Mouse (Mus musculus): ENCODE data around the gene Crtc2. TPM values are rescaled to one million over a fixed set of nuclear protein-coding genes. Genes with fewer than 3 reads are reported as not detected.
A peak's percentile ranks its signal among the peaks of the same experiment; 100 is the strongest.

The Crtc2 gene
- polyA plus RNA-seq (2012), result 2.9 and 3.3 TPM in 2 replicates

- TF ChIP-seq TAL1 (IDR thresholded peaks at IDR 0.05; ENCODE audit: low read length) (no peak), GATA1 (IDR thresholded peaks at IDR 0.05; ENCODE audit: low read length) (no peak)
- no peaks in the 10 kb centered on the region for H3K27me3 ChIP-seq (ENCODE audit: control insufficient read depth)
- no peaks in the 10 kb centered on the region for H3K9me3 ChIP-seq (ENCODE audit: control insufficient read depth, low read length)
- H3K4me1 ChIP-seq (ENCODE audit: control insufficient read depth), result peaks cover 35% of the 10 kb centered on the region
- peak within 1 kb of the TSS; percentile 88 for H3K4me3 ChIP-seq (replicated peaks)
- peaks cover 33% of the 10 kb centered on the region for H3K36me3 ChIP-seq (ENCODE audit: control insufficient read depth)
Measured at GRCm38 (mm10) chr3:90253653-90254418, at the start of gene Crtc2. Crtc2 (plus strand) TSS chr3:90254163.

GRCm38 (mm10) chr3:90204582-90204981 is 49.4 kb upstream of the Crtc2 start:
- H3K27me3 ChIP-seq (ENCODE audit: control insufficient read depth), result no peaks in the 10 kb centered on the region
- H3K36me3 ChIP-seq (ENCODE audit: control insufficient read depth), result peaks cover 29% of the 10 kb centered on the region
- TF ChIP-seq GATA1 (IDR thresholded peaks at IDR 0.05; ENCODE audit: low read length), result no peak
- no peak for TF ChIP-seq TAL1 (IDR thresholded peaks at IDR 0.05; ENCODE audit: low read length)
- peaks cover 2% of the 10 kb centered on the region for H3K4me1 ChIP-seq (ENCODE audit: control insufficient read depth)
- no peaks in the 10 kb centered on the region for H3K9me3 ChIP-seq (ENCODE audit: control insufficient read depth, low read length)
- no peak overlapping the region for H3K4me3 ChIP-seq (replicated peaks)

GRCm38 (mm10) chr3:90208662-90209061 is 45.3 kb upstream of the Crtc2 start:
- TF ChIP-seq TAL1 (IDR thresholded peaks at IDR 0.05; ENCODE audit: low read length) (no peak), GATA1 (IDR thresholded peaks at IDR 0.05; ENCODE audit: low read length) (no peak)
- no peak overlapping the region for H3K4me3 ChIP-seq (replicated peaks)
- H3K36me3 ChIP-seq (ENCODE audit: control insufficient read depth), result peaks cover 61% of the 10 kb centered on the region
- H3K27me3 ChIP-seq (ENCODE audit: control insufficient read depth), result no peaks in the 10 kb centered on the region
- no peaks in the 10 kb centered on the region for H3K9me3 ChIP-seq (ENCODE audit: control insufficient read depth, low read length)
- peaks cover 30% of the 10 kb centered on the region for H3K4me1 ChIP-seq (ENCODE audit: control insufficient read depth)

- Histone ChIP-seq H3K4me3 (replicated peaks) (no peak overlapping the region), H3K36me3 (ENCODE audit: control insufficient read depth) (peaks cover 61% of the 10 kb centered on the region), H3K27me3 (ENCODE audit: control insufficient read depth) (no peaks in the 10 kb centered on the region), H3K9me3 (ENCODE audit: control insufficient read depth, low read length) (no peaks in the 10 kb centered on the region), H3K4me1 (ENCODE audit: control insufficient read depth) (peaks cover 40% of the 10 kb centered on the region)
- no peak for TF ChIP-seq TAL1 (IDR thresholded peaks at IDR 0.05; ENCODE audit: low read length)
- TF ChIP-seq GATA1 (IDR thresholded peaks at IDR 0.05; ENCODE audit: low read length), result no peak
Measured at GRCm38 (mm10) chr3:90209908-90210566, 43.9 kb upstream of the Crtc2 start.

- H3K4me1 ChIP-seq (ENCODE audit: control insufficient read depth), result peaks cover 41% of the 10 kb centered on the region
- no peak for TF ChIP-seq GATA1 (IDR thresholded peaks at IDR 0.05; ENCODE audit: low read length)
- no peak for TF ChIP-seq TAL1 (IDR thresholded peaks at IDR 0.05; ENCODE audit: low read length)
- H3K27me3 ChIP-seq (ENCODE audit: control insufficient read depth), result no peaks in the 10 kb centered on the region
- peaks cover 57% of the 10 kb centered on the region for H3K36me3 ChIP-seq (ENCODE audit: control insufficient read depth)
- H3K9me3 ChIP-seq (ENCODE audit: control insufficient read depth, low read length), result no peaks in the 10 kb centered on the region
- H3K4me3 ChIP-seq (replicated peaks), result peak overlapping the region; percentile 89
Measured at GRCm38 (mm10) chr3:90211475-90212398, 42.2 kb upstream of the Crtc2 start.

GRCm38 (mm10) chr3:90212723-90213122 is 41.2 kb upstream of the Crtc2 start:
- peaks cover 51% of the 10 kb centered on the region for H3K36me3 ChIP-seq (ENCODE audit: control insufficient read depth)
- peaks cover 41% of the 10 kb centered on the region for H3K4me1 ChIP-seq (ENCODE audit: control insufficient read depth)
- no peaks in the 10 kb centered on the region for H3K27me3 ChIP-seq (ENCODE audit: control insufficient read depth)
- H3K4me3 ChIP-seq (replicated peaks), result peak overlapping the region; percentile 89
- no peaks in the 10 kb centered on the region for H3K9me3 ChIP-seq (ENCODE audit: control insufficient read depth, low read length)
- TF ChIP-seq TAL1 (IDR thresholded peaks at IDR 0.05; ENCODE audit: low read length) (no peak), GATA1 (IDR thresholded peaks at IDR 0.05; ENCODE audit: low read length) (no peak)

- H3K4me1 ChIP-seq (ENCODE audit: control insufficient read depth), result peaks cover 41% of the 10 kb centered on the region
- H3K9me3 ChIP-seq (ENCODE audit: control insufficient read depth, low read length), result no peaks in the 10 kb centered on the region
- H3K36me3 ChIP-seq (ENCODE audit: control insufficient read depth), result peaks cover 44% of the 10 kb centered on the region
- TF ChIP-seq TAL1 (IDR thresholded peaks at IDR 0.05; ENCODE audit: low read length) (no peak), GATA1 (IDR thresholded peaks at IDR 0.05; ENCODE audit: low read length) (peak; percentile 92)
- no peaks in the 10 kb centered on the region for H3K27me3 ChIP-seq (ENCODE audit: control insufficient read depth)
- H3K4me3 ChIP-seq (replicated peaks), result peak within 1 kb of the TSS; percentile 89
Measured at GRCm38 (mm10) chr3:90213377-90213866, 40.5 kb upstream of the Crtc2 start, which contains the start of the genes Rps27 and Rab13. Rps27 (minus strand) TSS chr3:90213651. Rab13 (plus strand) TSS chr3:90213695.

- Histone ChIP-seq H3K4me1 (ENCODE audit: control insufficient read depth) (peaks cover 39% of the 10 kb centered on the region), H3K27me3 (ENCODE audit: control insufficient read depth) (no peaks in the 10 kb centered on the region), H3K4me3 (replicated peaks) (peak overlapping the region; percentile 89), H3K9me3 (ENCODE audit: control insufficient read depth, low read length) (no peaks in the 10 kb centered on the region), H3K36me3 (ENCODE audit: control insufficient read depth) (peaks cover 37% of the 10 kb centered on the region)
- TF ChIP-seq TAL1 (IDR thresholded peaks at IDR 0.05; ENCODE audit: low read length) (no peak), GATA1 (IDR thresholded peaks at IDR 0.05; ENCODE audit: low read length) (no peak)
Measured at GRCm38 (mm10) chr3:90213956-90214684, 39.8 kb upstream of the Crtc2 start.

Measured in erythroblast, embryonic 14.5 days (primary cell).